Mouse (Mus musculus): ENCODE results near the gene Dnmt3b. TPM values are rescaled to one million over a fixed set of nuclear protein-coding genes. Genes with fewer than 3 reads are reported as not detected.

Gene Dnmt3b
- polyA plus RNA-seq, 1 experiment from 2014 or later = 17.3 TPM

DNA sequence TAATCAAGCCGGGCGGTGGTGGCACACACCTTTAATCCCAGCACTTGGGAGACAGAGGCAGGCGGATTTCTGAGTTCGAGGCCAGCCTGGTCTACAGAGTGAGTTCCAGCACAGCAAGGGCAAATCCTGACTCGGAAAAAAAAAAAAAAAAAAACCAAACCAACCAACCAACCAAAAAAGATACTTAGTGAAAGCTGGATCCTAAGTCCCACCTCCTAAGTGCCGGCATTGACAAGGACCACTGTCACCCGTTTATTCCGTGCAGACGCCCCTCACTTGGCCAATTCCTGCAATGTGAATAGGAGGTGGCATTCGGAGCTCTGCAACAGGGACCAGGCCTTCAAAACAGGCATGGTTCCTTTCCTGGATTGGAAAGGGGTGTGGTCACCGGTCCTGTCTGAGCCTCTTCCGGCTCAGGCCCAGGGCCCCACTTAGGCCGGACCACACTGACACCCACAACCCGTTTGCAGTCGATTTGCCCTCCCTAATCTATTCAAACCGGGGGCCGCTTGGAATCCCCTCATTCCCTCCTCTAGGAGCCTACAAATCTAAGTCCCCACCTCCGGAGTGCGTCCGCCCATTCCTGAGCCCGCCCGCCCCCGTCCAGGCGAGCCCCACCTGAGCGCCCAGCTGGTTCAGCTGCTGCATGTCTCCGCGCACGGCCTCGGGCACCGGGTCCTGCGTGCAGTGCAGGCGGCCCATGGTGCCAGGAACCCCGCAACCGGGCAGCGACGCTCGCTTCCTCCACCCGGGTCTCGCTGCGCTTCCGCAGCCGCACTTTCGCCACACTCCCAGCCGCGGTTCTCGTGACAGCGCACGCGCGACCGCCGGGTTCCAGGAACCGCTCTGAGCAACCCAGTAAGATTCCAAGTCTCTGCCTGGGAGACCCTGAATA is 17.0 kb upstream of the Dnmt3b start, which contains the start of gene Commd7:
Commd7 (minus strand) TSS at position 806 of the 895 bp plus-strand sequence.
- H3K27ac ChIP-seq (ENCODE audit: low read length) = peak within 1 kb of the TSS; percentile 96
- peaks cover 14% of the 10 kb centered on the region for H3K36me3 ChIP-seq (ENCODE audit: insufficient read depth, low read length)
- peaks cover 16% of the 10 kb centered on the region for H3K4me1 ChIP-seq (ENCODE audit: insufficient read depth, low read length)
- H3K9ac ChIP-seq (replicated peaks; ENCODE audit: low read length) = peak within 1 kb of the TSS; percentile 98
- no peaks in the 10 kb centered on the region for H3K27me3 ChIP-seq (ENCODE audit: insufficient read depth, low read length)
- peak within 1 kb of the TSS; percentile 59 for H3K4me2 ChIP-seq (replicated peaks; ENCODE audit: low read depth, low read length)
- H3K9me3 ChIP-seq (ENCODE audit: low read length) = no peaks in the 10 kb centered on the region
- WGBS = 3% methylated on average over 53 of the region's 53 CpGs
- ATAC-seq (ENCODE audit: low FRiP score, low TSS enrichment) = peak; percentile 91
- peak within 1 kb of the TSS; percentile 93 for H3K4me3 ChIP-seq (ENCODE audit: low read length)

DNA sequence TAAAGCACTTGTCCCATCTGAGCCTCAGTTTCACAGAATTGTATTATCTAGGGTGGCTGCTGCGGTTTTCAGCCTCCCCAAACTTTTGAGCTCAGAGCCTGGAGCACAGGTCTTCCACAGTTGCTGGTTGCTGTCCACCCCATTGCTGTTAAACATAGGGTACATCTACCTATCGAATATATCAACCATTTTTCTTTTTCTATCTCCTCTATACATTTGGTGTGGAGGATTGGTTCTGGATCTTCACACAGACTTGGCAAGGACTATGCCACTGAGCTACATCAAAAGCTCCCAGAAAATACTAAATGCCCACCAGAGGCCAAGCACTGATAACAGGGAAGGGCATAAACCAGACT is 16.4 kb upstream of the Dnmt3b start:
- no peaks in the 10 kb centered on the region for H3K9me3 ChIP-seq (ENCODE audit: low read length)
- H3K4me3 ChIP-seq (ENCODE audit: low read length) = peak overlapping the region; percentile 93
- peak overlapping the region; percentile 98 for H3K9ac ChIP-seq (replicated peaks; ENCODE audit: low read length)
- no peak; the same call in 1 of the 2 replicates for ATAC-seq (ENCODE audit: low FRiP score, low TSS enrichment)
- H3K27me3 ChIP-seq (ENCODE audit: insufficient read depth, low read length) = no peaks in the 10 kb centered on the region
- H3K4me1 ChIP-seq (ENCODE audit: insufficient read depth, low read length) = peaks cover 16% of the 10 kb centered on the region
- WGBS = 16% methylated on average over 2 of the region's 2 CpGs
- H3K27ac ChIP-seq (ENCODE audit: low read length) = peak overlapping the region; percentile 96
- H3K4me2 ChIP-seq (replicated peaks; ENCODE audit: low read depth, low read length) = peak overlapping the region; percentile 59
- H3K36me3 ChIP-seq (ENCODE audit: insufficient read depth, low read length) = peaks cover 12% of the 10 kb centered on the region

DNA sequence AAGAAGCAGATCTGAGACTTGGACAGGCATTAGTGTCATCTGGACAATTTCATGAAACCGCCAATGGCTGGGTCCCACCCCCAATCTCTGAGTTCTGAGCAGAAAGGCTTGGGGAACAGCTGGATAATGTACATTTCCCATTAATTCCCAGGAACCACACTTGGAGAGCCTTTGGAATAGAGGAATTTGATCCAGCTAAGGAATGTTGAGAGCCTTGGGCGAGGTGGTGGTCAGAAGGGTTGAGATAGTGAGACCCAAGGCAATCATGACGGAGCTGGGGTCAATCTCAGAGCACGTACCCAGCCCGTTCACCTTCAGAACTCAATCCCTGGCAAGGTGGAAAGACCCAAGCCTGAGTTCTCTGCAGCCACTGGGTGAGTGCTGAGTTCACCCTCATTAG is 16.0 kb upstream of the Dnmt3b start:
- H3K36me3 ChIP-seq (ENCODE audit: insufficient read depth, low read length) = peaks cover 8% of the 10 kb centered on the region
- 67% methylated on average over 5 of the region's 5 CpGs for WGBS
- H3K4me2 ChIP-seq (replicated peaks; ENCODE audit: low read depth, low read length) = peak overlapping the region; percentile 59; the same call in 1 of the 2 replicates
- peak; percentile 1; the same call in 1 of the 2 replicates for ATAC-seq (ENCODE audit: low FRiP score, low TSS enrichment)
- no peak overlapping the region for H3K4me3 ChIP-seq (ENCODE audit: low read length)
- H3K27me3 ChIP-seq (ENCODE audit: insufficient read depth, low read length) = no peaks in the 10 kb centered on the region
- H3K4me1 ChIP-seq (ENCODE audit: insufficient read depth, low read length) = peaks cover 16% of the 10 kb centered on the region
- H3K9me3 ChIP-seq (ENCODE audit: low read length) = no peaks in the 10 kb centered on the region
- peak overlapping the region; percentile 98; the same call in 1 of the 2 replicates for H3K9ac ChIP-seq (replicated peaks; ENCODE audit: low read length)
- no peak overlapping the region for H3K27ac ChIP-seq (ENCODE audit: low read length)

DNA sequence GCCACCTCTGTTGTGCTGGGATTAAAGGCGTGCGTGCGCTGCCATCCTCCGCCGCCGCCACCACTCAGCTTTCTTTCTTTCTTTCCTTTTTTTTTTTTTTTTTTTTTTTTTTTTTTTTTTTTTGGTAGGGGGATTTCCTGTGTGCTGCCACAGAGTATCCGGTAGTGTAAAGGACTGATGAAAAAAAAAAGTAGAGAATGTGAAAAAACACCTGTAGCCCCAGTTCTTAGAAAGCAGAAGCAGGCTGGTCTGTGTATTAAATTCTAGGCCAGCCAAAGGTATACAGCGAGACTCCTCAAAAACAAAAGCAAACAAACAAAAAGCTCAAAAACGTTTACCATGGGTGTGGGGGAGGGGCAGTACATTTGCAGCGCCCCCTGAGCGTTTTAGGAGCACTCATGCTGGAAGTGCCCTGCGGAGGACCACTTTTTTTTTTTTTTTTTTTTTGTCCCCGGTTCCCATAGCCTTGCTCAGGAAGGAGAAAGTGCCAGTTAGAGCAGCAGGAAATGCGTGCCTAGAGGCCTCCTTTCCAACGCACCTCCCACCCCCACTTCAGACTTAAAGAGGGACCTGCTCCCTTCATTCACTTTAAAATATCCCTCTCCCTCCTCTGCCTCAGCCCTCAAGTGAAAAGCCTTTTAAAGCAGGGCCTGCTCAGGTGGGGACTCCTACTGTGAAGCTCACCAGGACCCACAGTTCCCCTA is 10.1 kb upstream of the Dnmt3b start:
- H3K36me3 ChIP-seq (ENCODE audit: insufficient read depth, low read length) = no peaks in the 10 kb centered on the region
- 42% methylated on average over 14 of the region's 15 CpGs for WGBS
- ATAC-seq (ENCODE audit: low FRiP score, low TSS enrichment) = no peak
- H3K27me3 ChIP-seq (ENCODE audit: insufficient read depth, low read length) = no peaks in the 10 kb centered on the region
- H3K9me3 ChIP-seq (ENCODE audit: low read length) = no peaks in the 10 kb centered on the region
- H3K9ac ChIP-seq (replicated peaks; ENCODE audit: low read length) = no peak overlapping the region
- H3K27ac ChIP-seq (ENCODE audit: low read length) = peak overlapping the region; percentile 33; the same call in 1 of the 2 replicates
- H3K4me1 ChIP-seq (ENCODE audit: insufficient read depth, low read length) = no peaks in the 10 kb centered on the region
- no peak overlapping the region for H3K4me3 ChIP-seq (ENCODE audit: low read length)
- H3K4me2 ChIP-seq (replicated peaks; ENCODE audit: low read depth, low read length) = no peak overlapping the region

DNA sequence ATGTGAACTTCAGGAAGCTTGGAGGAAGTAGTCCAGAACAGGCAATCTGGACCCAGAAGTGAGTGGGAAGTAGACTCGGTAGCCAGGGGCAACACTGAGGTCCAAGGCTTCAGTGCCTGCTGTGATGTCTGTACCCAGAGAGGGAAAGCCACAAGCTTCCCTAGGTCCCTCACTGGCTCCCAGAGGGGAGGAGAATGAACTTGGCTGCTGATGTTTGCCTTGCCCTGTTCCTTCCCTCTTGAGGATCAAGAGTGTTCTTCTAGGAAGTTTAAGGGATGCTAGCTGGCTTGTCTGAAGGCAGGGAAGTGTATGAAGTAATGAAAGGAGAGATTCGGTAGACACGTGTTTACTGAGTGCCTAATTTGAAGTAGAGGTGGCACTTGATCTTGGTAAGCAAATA is 6.8 kb upstream of the Dnmt3b start:
- Histone ChIP-seq H3K9me3 (ENCODE audit: low read length) (no peaks in the 10 kb centered on the region), H3K36me3 (ENCODE audit: insufficient read depth, low read length) (no peaks in the 10 kb centered on the region), H3K4me1 (ENCODE audit: insufficient read depth, low read length) (no peaks in the 10 kb centered on the region), H3K4me3 (ENCODE audit: low read length) (no peak overlapping the region), H3K27me3 (ENCODE audit: insufficient read depth, low read length) (no peaks in the 10 kb centered on the region), H3K4me2 (replicated peaks; ENCODE audit: low read depth, low read length) (no peak overlapping the region), H3K9ac (replicated peaks; ENCODE audit: low read length) (no peak overlapping the region), H3K27ac (ENCODE audit: low read length) (no peak overlapping the region)
- no peak for ATAC-seq (ENCODE audit: low FRiP score, low TSS enrichment)
- 23% methylated on average over 3 of the region's 3 CpGs for WGBS

DNA sequence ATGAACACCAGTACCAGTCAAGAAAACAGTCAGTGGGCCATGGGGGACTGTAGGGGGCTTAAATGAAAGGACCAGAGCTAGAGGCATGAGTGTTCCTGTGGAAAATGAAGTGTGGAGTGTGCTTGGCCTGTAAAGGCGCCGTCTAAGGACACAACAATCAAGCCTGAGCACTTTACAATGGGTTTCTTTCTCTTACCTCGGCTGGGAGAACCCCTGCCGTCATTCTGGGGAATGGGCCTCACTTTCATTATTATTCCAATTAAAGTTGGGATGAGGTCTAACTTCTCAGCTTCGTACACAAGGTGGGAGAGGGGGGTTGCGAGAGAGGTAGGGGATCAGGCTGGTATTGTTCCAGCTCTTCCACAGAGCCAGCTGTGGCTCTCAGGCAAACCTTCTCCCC is 6.3 kb upstream of the Dnmt3b start:
- no peak overlapping the region for H3K4me3 ChIP-seq (ENCODE audit: low read length)
- no peak for ATAC-seq (ENCODE audit: low FRiP score, low TSS enrichment)
- no peaks in the 10 kb centered on the region for H3K36me3 ChIP-seq (ENCODE audit: insufficient read depth, low read length)
- H3K27ac ChIP-seq (ENCODE audit: low read length) = no peak overlapping the region
- no peaks in the 10 kb centered on the region for H3K27me3 ChIP-seq (ENCODE audit: insufficient read depth, low read length)
- H3K9ac ChIP-seq (replicated peaks; ENCODE audit: low read length) = no peak overlapping the region
- no peak overlapping the region for H3K4me2 ChIP-seq (replicated peaks; ENCODE audit: low read depth, low read length)
- no peaks in the 10 kb centered on the region for H3K9me3 ChIP-seq (ENCODE audit: low read length)
- H3K4me1 ChIP-seq (ENCODE audit: insufficient read depth, low read length) = no peaks in the 10 kb centered on the region
- WGBS = 43% methylated on average over 6 of the region's 6 CpGs

DNA sequence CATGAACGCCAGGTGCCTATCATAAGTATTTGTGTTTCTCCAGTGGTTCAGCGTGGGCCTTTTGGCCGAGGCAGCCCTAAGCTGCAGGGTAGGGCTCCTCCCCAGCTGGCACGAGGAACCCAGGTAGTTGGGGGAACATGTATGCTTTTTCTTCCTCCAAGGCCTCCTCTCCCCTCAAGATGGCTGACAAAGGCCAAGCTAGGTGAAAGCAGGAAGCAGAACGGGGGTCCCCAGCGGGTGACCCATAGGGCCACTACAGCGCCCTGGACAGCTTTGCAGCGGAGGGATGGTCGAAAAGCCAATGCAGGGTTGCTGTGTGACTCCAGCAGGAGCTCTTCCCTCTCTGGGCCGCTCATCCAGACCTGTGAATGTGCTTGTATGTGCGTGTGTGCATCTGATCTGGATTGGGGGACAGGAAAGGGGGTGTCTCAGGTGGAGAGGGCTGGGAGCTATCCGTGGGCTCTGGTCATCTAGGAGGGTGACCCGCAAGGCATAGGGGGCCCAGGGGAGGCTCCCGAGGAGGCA is 415 bp upstream of the Dnmt3b start:
- Histone ChIP-seq H3K4me2 (replicated peaks; ENCODE audit: low read depth, low read length) (peak overlapping the region; percentile 90), H3K4me3 (ENCODE audit: low read length) (peak overlapping the region; percentile 85), H3K4me1 (ENCODE audit: insufficient read depth, low read length) (peaks cover 22% of the 10 kb centered on the region), H3K27me3 (ENCODE audit: insufficient read depth, low read length) (no peaks in the 10 kb centered on the region), H3K9me3 (ENCODE audit: low read length) (no peaks in the 10 kb centered on the region), H3K9ac (replicated peaks; ENCODE audit: low read length) (peak overlapping the region; percentile 87), H3K27ac (ENCODE audit: low read length) (no peak overlapping the region), H3K36me3 (ENCODE audit: insufficient read depth, low read length) (no peaks in the 10 kb centered on the region)
- WGBS = 23% methylated on average over 14 of the region's 14 CpGs
- no peak; the same call in 1 of the 2 replicates for ATAC-seq (ENCODE audit: low FRiP score, low TSS enrichment)

DNA sequence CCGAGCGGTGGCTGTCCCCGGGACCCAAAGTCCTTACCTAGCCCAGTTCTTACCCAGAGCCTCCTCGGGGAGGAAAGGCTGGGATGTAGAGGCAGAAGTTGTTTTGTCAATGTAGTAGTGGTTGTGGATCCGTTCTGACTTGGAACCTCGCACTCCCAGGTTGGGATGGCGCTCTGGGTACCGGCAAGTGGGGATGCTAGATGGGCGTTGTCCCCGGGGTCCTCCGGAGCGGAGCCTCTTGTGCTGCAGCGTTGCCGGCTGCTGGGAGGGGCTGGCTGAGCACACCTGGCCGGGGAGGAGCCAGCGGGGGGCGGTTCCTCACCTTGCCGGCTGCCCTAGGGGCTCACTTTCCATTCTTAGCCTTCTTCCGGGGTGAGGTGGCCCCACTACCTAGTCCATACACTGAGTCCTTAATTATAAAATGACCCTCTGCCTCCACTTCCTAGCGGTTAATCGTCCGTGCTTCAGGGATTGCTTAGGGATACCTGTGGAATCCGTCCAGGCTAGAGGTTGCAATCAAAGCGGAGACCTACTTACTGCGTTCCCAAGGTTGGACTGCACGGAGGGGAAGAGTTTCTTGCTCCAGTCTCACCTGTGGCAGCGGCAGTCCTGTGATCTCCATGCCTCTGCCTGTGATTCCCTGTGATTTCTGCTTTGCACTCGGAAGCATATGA is 901 bp downstream of the Dnmt3b start:
- H3K4me2 ChIP-seq (replicated peaks; ENCODE audit: low read depth, low read length) = peak overlapping the region; percentile 90
- peak; percentile 63 for ATAC-seq (ENCODE audit: low FRiP score, low TSS enrichment)
- H3K9ac ChIP-seq (replicated peaks; ENCODE audit: low read length) = peak overlapping the region; percentile 87
- peak overlapping the region; percentile 85 for H3K4me3 ChIP-seq (ENCODE audit: low read length)
- no peaks in the 10 kb centered on the region for H3K27me3 ChIP-seq (ENCODE audit: insufficient read depth, low read length)
- 3% methylated on average over 28 of the region's 28 CpGs for WGBS
- H3K27ac ChIP-seq (ENCODE audit: low read length) = no peak overlapping the region
- H3K4me1 ChIP-seq (ENCODE audit: insufficient read depth, low read length) = peaks cover 22% of the 10 kb centered on the region
- no peaks in the 10 kb centered on the region for H3K9me3 ChIP-seq (ENCODE audit: low read length)
- H3K36me3 ChIP-seq (ENCODE audit: insufficient read depth, low read length) = no peaks in the 10 kb centered on the region

DNA sequence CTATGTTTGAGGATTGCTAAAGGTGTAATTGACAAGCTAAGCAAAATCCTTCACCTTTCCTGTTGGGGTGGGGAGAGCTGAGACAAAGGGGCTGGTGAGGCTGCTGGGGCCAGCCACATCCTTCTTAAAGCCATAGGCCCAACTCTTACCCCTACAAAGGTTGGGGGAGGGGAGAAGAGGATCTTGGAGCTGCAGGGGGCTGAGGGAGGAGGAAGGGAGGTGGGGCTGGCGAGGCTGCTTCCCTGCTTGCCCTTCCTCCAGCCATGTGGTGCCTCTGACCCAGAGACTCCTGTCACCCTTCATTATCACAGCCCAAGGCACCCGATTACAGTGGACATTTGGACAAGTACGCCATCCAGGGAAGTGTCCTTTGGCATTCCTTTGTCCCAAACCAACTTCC is 2.4 kb downstream of the Dnmt3b start:
- no peak for ATAC-seq (ENCODE audit: low FRiP score, low TSS enrichment)
- no peaks in the 10 kb centered on the region for H3K9me3 ChIP-seq (ENCODE audit: low read length)
- no peak overlapping the region for H3K4me2 ChIP-seq (replicated peaks; ENCODE audit: low read depth, low read length)
- H3K27ac ChIP-seq (ENCODE audit: low read length) = no peak overlapping the region
- no peaks in the 10 kb centered on the region for H3K36me3 ChIP-seq (ENCODE audit: insufficient read depth, low read length)
- WGBS = 71% methylated on average over 3 of the region's 3 CpGs
- no peaks in the 10 kb centered on the region for H3K27me3 ChIP-seq (ENCODE audit: insufficient read depth, low read length)
- peaks cover 30% of the 10 kb centered on the region for H3K4me1 ChIP-seq (ENCODE audit: insufficient read depth, low read length)
- no peak overlapping the region for H3K4me3 ChIP-seq (ENCODE audit: low read length)
- no peak overlapping the region for H3K9ac ChIP-seq (replicated peaks; ENCODE audit: low read length)

Data from kidney, embryonic 16.5 days (tissue).